Mouse (Mus musculus) thymus, adult 2 months (tissue): ENCODE data around the gene Ppm1n. TPM values are rescaled to one million over a fixed set of nuclear protein-coding genes. Genes with fewer than 3 reads are reported as not detected.
A peak's percentile ranks its signal among the peaks of the same experiment; 100 is the strongest.

ENCODE experiments used
- DNase-seq: peaks from one replicate; pipeline ENCODE4 v3.0.0; 2021
- H3K27ac ChIP-seq: fragments of 200-500 bp; 2 replicates; pipeline ENCODE4 v1.5.1; 2012; ENCODE audit warnings: low read length, control low read depth; ENCODE audit not compliant: control insufficient read depth, insufficient read depth
- H3K27me3 ChIP-seq: fragments of 200-500 bp; 2 replicates; pipeline ENCODE4 v1.6.1; 2012; ENCODE audit warnings: mild to moderate bottlenecking, low read length, moderate library complexity, mixed read lengths; ENCODE audit not compliant: control insufficient read depth, insufficient read depth
- H3K36me3 ChIP-seq: fragments of 200-500 bp; 2 replicates; pipeline ENCODE4 v1.6.1; 2012; ENCODE audit warnings: mild to moderate bottlenecking, low read length, moderate library complexity; ENCODE audit not compliant: control insufficient read depth, insufficient read depth
- H3K4me1 ChIP-seq: fragments of 200-500 bp; replicated peaks from 2 replicates; pipeline ENCODE4 v1.6.1; 2012; ENCODE audit warnings: low read length; ENCODE audit not compliant: control insufficient read depth, insufficient read depth
- H3K4me3 ChIP-seq: fragments of 200-500 bp; 2 replicates; pipeline ENCODE4 v1.5.1; 2012; ENCODE audit warnings: mild to moderate bottlenecking, low read length, control low read depth, moderate library complexity; ENCODE audit not compliant: control insufficient read depth, insufficient read depth
- CTCF ChIP-seq: fragments of 200-500 bp; IDR thresholded peaks from 2 replicates; pipeline ENCODE4 v1.5.1; 2012; ENCODE audit warnings: mild to moderate bottlenecking, control low read depth, low read length, moderate library complexity, borderline replicate concordance; ENCODE audit not compliant: control insufficient read depth, poor library complexity, insufficient read depth; ENCODE audit errors: extremely low read depth
- POLR2A ChIP-seq: fragments of 200-500 bp; IDR thresholded peaks from 2 replicates; pipeline ENCODE4 v1.6.1; 2012; ENCODE audit warnings: mild to moderate bottlenecking, low read length, control low read depth, moderate library complexity; ENCODE audit not compliant: control insufficient read depth, poor library complexity, insufficient read depth; ENCODE audit errors: extremely low read depth
- WGBS: fragments of 180-500 bp; shearing (Covaris S2); methylation state at CpG from one replicate; pipeline ENCODE4 v1.1.7; 2018; 5-methylcytosine and 5-hydroxymethylcytosine counted together
- polyA plus RNA-seq: library from polyadenylated mRNA; depleted of rRNA; stranded (reverse); fragments of >200 nt; gene quantifications from 2 replicates; pipeline ENCODE4 v1.2.3, GENCODE M21; 2012

Ppm1n gene
- polyA plus RNA-seq, 1 experiment, result 0.63 TPM

DNA sequence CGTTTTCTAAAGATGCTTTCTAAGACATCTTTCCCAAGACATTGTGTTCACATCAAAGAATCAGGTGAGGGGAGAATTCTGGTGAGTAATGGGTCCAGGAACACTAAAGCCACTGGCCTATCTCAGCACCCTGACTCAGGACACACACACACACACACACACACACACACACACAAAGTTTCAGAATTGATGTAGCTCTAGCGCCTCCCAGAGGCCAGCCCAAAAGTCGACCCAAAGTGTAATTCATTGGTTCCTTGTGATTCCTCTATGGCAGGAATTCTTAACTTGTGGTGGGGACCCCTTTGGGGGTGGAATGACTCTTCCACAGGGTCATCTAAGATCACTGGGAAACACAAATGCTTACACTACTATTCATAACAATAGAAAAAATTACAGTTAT lies 19.3 kb upstream of the Ppm1n start:
- Histone ChIP-seq H3K4me1 (peaks cover 9% of the 10 kb centered on the region), H3K4me3 (no peak overlapping the region), H3K27ac (no peak overlapping the region), H3K36me3 (no peaks in the 10 kb centered on the region), H3K27me3 (peaks cover 11% of the 10 kb centered on the region)
- TF ChIP-seq POLR2A (no peak), CTCF (no peak)
- 22% methylated on average over 3 of the region's 3 CpGs for WGBS
- no peak for DNase-seq

DNA sequence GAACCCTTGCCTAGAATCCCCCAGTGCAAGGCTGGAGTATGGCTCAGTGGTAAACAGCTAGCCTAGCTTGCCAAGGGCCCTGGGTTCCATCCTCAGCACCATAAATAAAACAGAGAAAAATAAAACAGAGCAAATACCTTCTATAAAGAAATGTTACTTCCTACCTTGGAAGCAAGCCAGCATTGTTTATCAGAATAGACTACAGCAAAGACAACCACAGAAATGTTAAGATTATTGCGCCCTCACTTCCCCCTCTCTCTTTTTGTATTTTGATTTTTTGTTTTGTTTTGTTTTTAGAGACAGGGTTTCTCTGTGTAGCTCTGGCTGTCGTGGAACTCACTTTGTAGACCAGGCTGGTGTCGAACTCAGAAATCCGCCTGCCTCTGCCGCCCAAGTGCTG lies 17.9 kb upstream of the Ppm1n start:
- TF ChIP-seq POLR2A, result no peak
- 93% methylated on average over 5 of the region's 5 CpGs for WGBS
- Histone ChIP-seq H3K27me3 (peaks cover 7% of the 10 kb centered on the region; the same call in 1 of the 2 replicates), H3K27ac (no peak overlapping the region), H3K4me3 (no peak overlapping the region), H3K36me3 (no peaks in the 10 kb centered on the region), H3K4me1 (peaks cover 3% of the 10 kb centered on the region)
- DNase-seq, result no peak

DNA sequence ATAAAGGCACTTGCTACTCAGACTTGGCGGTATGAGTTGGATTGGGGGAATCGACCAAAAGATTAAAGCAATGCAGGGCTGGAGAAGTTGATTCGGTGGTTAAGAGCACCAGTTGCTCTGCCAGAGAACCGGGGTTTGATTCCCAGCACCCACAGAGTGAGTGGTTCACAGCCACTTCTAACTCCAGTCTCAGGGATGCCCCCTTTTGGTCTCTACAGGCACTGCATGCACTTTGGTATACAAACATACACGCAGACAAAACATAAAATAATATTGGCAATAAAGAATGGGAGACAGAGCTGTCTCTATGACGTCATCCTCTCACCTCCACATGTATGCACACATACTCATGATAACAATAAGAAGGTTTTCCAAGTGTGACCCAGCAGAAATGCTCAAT lies 17.2 kb upstream of the Ppm1n start:
- DNase-seq, result no peak
- WGBS, result 95% methylated on average over 6 of the region's 6 CpGs
- H3K27me3 ChIP-seq, result peaks cover 5% of the 10 kb centered on the region; the same call in 1 of the 2 replicates
- H3K4me3 ChIP-seq, result no peak overlapping the region
- TF ChIP-seq POLR2A, result no peak
- no peak for TF ChIP-seq CTCF
- H3K4me1 ChIP-seq, result peaks cover 3% of the 10 kb centered on the region
- no peak overlapping the region for H3K27ac ChIP-seq
- no peaks in the 10 kb centered on the region for H3K36me3 ChIP-seq

DNA sequence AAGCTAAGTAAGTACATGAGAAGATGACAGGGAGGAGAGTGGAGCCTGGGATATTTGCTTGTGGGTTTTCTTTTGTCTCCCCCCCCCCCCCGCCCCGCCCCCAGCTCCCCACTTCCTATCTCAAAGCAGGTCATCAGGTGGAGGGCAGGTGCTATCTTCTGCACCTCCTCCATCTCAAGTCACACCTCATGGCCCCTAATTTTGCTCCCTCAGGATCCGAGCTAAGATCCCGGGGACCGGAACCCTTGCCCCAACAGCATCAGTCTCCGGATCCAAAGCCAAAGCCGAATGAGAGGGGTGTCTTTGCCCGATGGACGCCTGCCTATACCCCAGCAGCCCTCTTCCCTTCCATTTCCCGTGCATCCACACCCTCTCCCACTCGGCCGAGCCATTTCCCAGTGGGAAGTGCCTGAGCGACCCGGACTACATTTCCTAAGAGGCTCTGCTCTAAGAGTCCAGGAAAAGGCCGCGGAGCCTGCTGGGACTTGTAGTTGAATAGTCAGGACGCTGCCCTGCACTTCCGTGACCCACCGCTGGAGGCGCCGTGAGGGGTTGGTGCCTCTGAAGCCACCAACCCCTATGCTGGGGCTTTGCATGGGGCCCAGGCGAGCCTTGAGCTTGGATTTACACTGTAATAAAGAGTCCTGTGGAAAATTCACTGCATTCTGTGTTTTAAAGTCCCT lies 15.8 kb upstream of the Ppm1n start:
- peak; percentile 97 for DNase-seq
- Histone ChIP-seq H3K4me3 (peak overlapping the region; percentile 97), H3K27me3 (no peaks in the 10 kb centered on the region), H3K36me3 (no peaks in the 10 kb centered on the region), H3K4me1 (peaks cover 12% of the 10 kb centered on the region), H3K27ac (no peak overlapping the region)
- TF ChIP-seq POLR2A (0 out of 2 replicates have a peak, but pooled peaks have one; percentile 26), CTCF (peak; percentile 95)
- 7% methylated on average over 21 of the region's 22 CpGs for WGBS

DNA sequence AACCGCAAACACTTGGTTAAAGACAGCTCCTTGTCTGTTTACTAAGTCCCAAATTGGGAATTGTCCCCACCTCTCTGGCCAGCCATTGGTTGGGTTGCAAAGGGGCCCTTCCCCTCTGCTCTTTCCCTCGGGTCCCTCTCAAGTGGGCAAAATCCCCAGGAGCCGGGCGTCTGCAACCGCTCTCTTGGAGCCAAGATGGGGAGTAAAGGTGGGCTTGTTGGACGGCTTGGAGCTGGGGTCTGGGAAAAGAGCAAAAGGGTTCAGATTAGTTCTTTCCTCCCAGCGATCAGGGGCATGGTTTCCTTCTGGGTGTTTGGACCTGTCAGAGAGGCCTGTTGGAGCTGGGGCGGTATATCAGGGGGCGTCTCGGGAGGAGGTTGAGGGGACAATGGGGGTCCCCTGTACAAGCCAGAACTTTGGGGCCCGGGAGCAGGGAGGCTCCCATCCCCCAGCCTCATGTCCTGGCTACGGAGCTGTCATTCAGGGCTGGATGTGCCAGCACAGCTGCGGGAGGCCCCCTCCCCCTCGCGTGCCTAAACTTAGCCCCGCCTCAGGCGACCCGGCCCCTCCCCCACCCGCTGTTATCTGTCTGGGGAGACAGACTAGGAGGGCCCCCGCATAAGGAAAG lies 11.2 kb upstream of the Ppm1n start:
- H3K27me3 ChIP-seq, result no peaks in the 10 kb centered on the region; the same call in 1 of the 2 replicates
- H3K36me3 ChIP-seq, result no peaks in the 10 kb centered on the region
- H3K4me3 ChIP-seq, result no peak overlapping the region
- peaks cover 12% of the 10 kb centered on the region for H3K4me1 ChIP-seq
- WGBS, result 24% methylated on average over 20 of the region's 20 CpGs
- H3K27ac ChIP-seq, result no peak overlapping the region
- TF ChIP-seq CTCF (no peak), POLR2A (no peak)
- no peak for DNase-seq

DNA sequence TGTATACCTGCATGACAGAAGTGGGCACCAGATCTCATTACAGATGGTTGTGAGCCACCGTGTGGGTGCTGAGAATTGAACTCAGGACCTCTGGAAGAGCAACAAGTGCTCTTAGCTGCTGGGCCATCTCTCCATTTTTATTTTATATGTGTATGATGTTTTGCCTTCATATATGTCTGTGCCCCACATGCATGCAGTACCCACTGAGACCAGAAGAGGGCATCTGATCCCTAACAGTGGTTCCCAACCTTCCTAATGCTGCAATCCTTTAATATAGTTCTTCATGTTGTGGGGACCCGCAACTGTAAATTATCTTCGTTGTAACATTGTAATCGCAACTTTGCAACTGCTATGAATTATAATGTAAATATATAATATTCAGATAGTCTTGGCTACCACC lies 4.9 kb upstream of the Ppm1n start:
- peak; percentile 61 for DNase-seq
- H3K36me3 ChIP-seq, result no peaks in the 10 kb centered on the region
- H3K4me1 ChIP-seq, result peaks cover 6% of the 10 kb centered on the region
- H3K27ac ChIP-seq, result no peak overlapping the region
- H3K27me3 ChIP-seq, result peaks cover 13% of the 10 kb centered on the region
- H3K4me3 ChIP-seq, result no peak overlapping the region
- WGBS, result 23% methylated on average over 4 of the region's 4 CpGs
- no peak for TF ChIP-seq POLR2A
- TF ChIP-seq CTCF, result no peak

DNA sequence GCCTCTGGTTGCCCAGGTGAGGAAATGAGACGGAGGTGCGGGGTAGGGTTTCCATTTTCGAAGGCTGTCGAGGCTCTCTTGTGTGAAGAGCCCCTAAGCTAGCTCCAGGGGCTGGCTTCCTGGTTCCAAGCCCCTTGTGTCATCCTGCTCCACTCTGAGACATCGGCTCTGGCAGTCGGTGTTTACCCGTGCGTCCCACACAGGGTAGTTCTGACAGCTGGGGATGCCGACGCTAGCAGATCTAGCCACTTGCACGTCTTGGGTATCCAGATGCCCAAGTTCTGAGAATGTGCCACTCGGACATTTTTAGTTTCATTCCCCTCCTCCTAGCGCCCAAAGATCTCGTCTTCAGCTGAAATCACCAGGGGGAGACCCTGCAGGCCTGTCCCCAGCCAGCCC lies 3.5 kb upstream of the Ppm1n start:
- no peaks in the 10 kb centered on the region for H3K36me3 ChIP-seq
- WGBS, result 40% methylated on average over 14 of the region's 14 CpGs
- H3K27me3 ChIP-seq, result peaks cover 16% of the 10 kb centered on the region

More for the DNA sequence above, 3.5 kb upstream of the Ppm1n start:
- no peak overlapping the region for H3K4me3 ChIP-seq
- no peak overlapping the region for H3K27ac ChIP-seq
- TF ChIP-seq CTCF (no peak), POLR2A (no peak)
- peaks cover 10% of the 10 kb centered on the region for H3K4me1 ChIP-seq
- no peak for DNase-seq
